12 mouse cellular contexts compared by ENCODE assay signal in genomic region chr19:58816453-58817041, GRCm38 (mm10). TPM values are rescaled to one million over a fixed set of nuclear protein-coding genes. Genes with fewer than 3 reads are reported as not detected.
DNase-seq lines count a peak whose midpoint lies in the region; ATAC-seq lines count a peak whose summit lies in the region.
"Had no signal": no experiment of that assay in that cellular context is flagged by ENCODE, and none has a peak within 500 bp of the region (broad histone marks: within the 10 kb centered on the region; RNA-seq: fewer than 3 reads in every experiment).

No protein-coding gene starts in this region.

- H3K9me3 ChIP-seq in hindbrain, embryonic 13.5 days = no peaks in the 10 kb centered on the region
- no peaks in the 10 kb centered on the region for H3K9me3 ChIP-seq in hindbrain, embryonic 12.5 days (replicated peaks)
- no peaks in the 10 kb centered on the region for H3K9me3 ChIP-seq in heart, embryonic 11.5 days (replicated peaks; ENCODE audit: control insufficient read depth, low read length)

- H3K27me3 ChIP-seq in hindbrain, embryonic 13.5 days = no peaks in the 10 kb centered on the region
- H3K27me3 ChIP-seq in hindbrain, embryonic 12.5 days = no peaks in the 10 kb centered on the region
- no peaks in the 10 kb centered on the region for H3K27me3 ChIP-seq in heart, embryonic 11.5 days (ENCODE audit: control insufficient read depth, insufficient read depth, low read length)

- peak overlapping the region; percentile 12; the same call in 1 of the 2 replicates for H3K27ac ChIP-seq in hindbrain, embryonic 13.5 days
- no peak overlapping the region for H3K27ac ChIP-seq in hindbrain, embryonic 12.5 days
- no peak overlapping the region for H3K27ac ChIP-seq in heart, embryonic 11.5 days (ENCODE audit: low read depth, low read length)

- H3K9ac ChIP-seq in hindbrain, embryonic 13.5 days = no peak overlapping the region
- H3K9ac ChIP-seq in hindbrain, embryonic 12.5 days = no peak overlapping the region
- peak overlapping the region; percentile 34; the same call in 1 of the 2 replicates for H3K9ac ChIP-seq in heart, embryonic 11.5 days (ENCODE audit: low read depth, low read length)

- H3K36me3 ChIP-seq in hindbrain, embryonic 13.5 days = peaks cover 27% of the 10 kb centered on the region
- peaks cover 16% of the 10 kb centered on the region; the same call in 1 of the 2 replicates for H3K36me3 ChIP-seq in hindbrain, embryonic 12.5 days
- no peaks in the 10 kb centered on the region for H3K36me3 ChIP-seq in heart, embryonic 11.5 days (ENCODE audit: control insufficient read depth, insufficient read depth, low read length)

- peak; percentile 31 for DNase-seq in R1 (ENCODE audit: low read depth, low spot score)
- DNase-seq in layer of hippocampus, adult 9-11 months = peak; percentile 81
- DNase-seq in yolk sac, embryonic 10.5 days (ENCODE audit: low spot score) = no peak
- no peak for DNase-seq in urinary bladder, postnatal 25 days (ENCODE audit: low spot score)
- DNase-seq in cerebellum, postnatal 4 days (ENCODE audit: low spot score in 2 of 2) = no peak
- DNase-seq: cerebellum, postnatal 25 days; liver had no signal

- WGBS in hindbrain, embryonic 13.5 days = 72% methylated on average over 17 of the region's 17 CpGs
- 75% methylated on average over 17 of the region's 17 CpGs for WGBS in hindbrain, embryonic 12.5 days
- 65% methylated on average over 17 of the region's 17 CpGs for WGBS in heart, embryonic 11.5 days (ENCODE audit: insufficient replicate concordance)

- no peak for ATAC-seq in hindbrain, embryonic 13.5 days (ENCODE audit: low FRiP score)
- no peak for ATAC-seq in hindbrain, embryonic 12.5 days (ENCODE audit: low FRiP score)
- no peak for ATAC-seq in heart, embryonic 11.5 days (replicated peaks; ENCODE audit: insufficient number of reproducible peaks, low FRiP score, low TSS enrichment)

- peaks cover 8% of the 10 kb centered on the region; the same call in 1 of the 2 replicates for H3K4me1 ChIP-seq in hindbrain, embryonic 13.5 days (replicated peaks)
- 0 out of 2 replicates have a peak, but pooled peaks cover 4% of the 10 kb centered on the region for H3K4me1 ChIP-seq in hindbrain, embryonic 12.5 days
- peaks cover 9% of the 10 kb centered on the region for H3K4me1 ChIP-seq in heart, embryonic 11.5 days (ENCODE audit: control insufficient read depth, insufficient read depth, low read length)

- H3K4me3 ChIP-seq in hindbrain, embryonic 13.5 days = no peak overlapping the region
- no peak overlapping the region for H3K4me3 ChIP-seq in hindbrain, embryonic 12.5 days
- H3K4me3 ChIP-seq in heart, embryonic 11.5 days (ENCODE audit: low read depth, low read length) = no peak overlapping the region

- H3K4me2 ChIP-seq in hindbrain, embryonic 13.5 days = no peak overlapping the region
- H3K4me2 ChIP-seq in hindbrain, embryonic 12.5 days (replicated peaks) = no peak overlapping the region
- H3K4me2 ChIP-seq in heart, embryonic 11.5 days = no peak overlapping the region

RNA-seq across cellular contexts. Expression of gene 1700019N19Rik, which starts 22.3 kb away (rescaled TPM):
- polyA plus RNA-seq in hindbrain, embryonic 13.5 days (2015; fragmentation: Nextera tagmentation; extraction: Ambion mirVana) = not detected in 2 replicates
- polyA plus RNA-seq in hindbrain, embryonic 12.5 days (2016; fragmentation: Nextera tagmentation; extraction: Ambion mirVana) = not detected in 2 replicates
- polyA plus RNA-seq in heart, embryonic 11.5 days (2014; fragmentation: Nextera tagmentation; extraction: Ambion mirVana) = not detected in 2 replicates
- polyA plus RNA-seq: C2C12; thymus, postnatal 0 days had no signal

RNA-seq across cellular contexts. Expression of gene Pnliprp2, which starts 57.0 kb away (rescaled TPM):
- polyA plus RNA-seq in hindbrain, embryonic 13.5 days (2015; fragmentation: Nextera tagmentation; extraction: Ambion mirVana) = not detected in 2 replicates
- polyA plus RNA-seq in hindbrain, embryonic 12.5 days (2016; fragmentation: Nextera tagmentation; extraction: Ambion mirVana) = not detected in 2 replicates
- 0.26 TPM in 1 of 2 replicates, not detected in the other for polyA plus RNA-seq in heart, embryonic 11.5 days (2014; fragmentation: Nextera tagmentation; extraction: Ambion mirVana)
- polyA plus RNA-seq: C2C12 had no signal

Comparison
In these comparisons a context has a peak if more than half of its experiments do, and no peak if none do; other contexts are left out.
1. DNase-seq: peak in R1 (single experiment) and layer of hippocampus, adult 9-11 months (single experiment); none in yolk sac, embryonic 10.5 days (single experiment), urinary bladder, postnatal 25 days (single experiment) and cerebellum, postnatal 4 days (0 of 2).